Mouse (Mus musculus): ENCODE results near the gene Ikzf4. TPM values are rescaled to one million over a fixed set of nuclear protein-coding genes. Genes with fewer than 3 reads are reported as not detected.

Ikzf4 gene
- 1 to 10 TPM in 1 of 2 experiments, under 1 TPM in 1; 0.52 to 1.2 TPM for total RNA-seq (2021)

DNA sequence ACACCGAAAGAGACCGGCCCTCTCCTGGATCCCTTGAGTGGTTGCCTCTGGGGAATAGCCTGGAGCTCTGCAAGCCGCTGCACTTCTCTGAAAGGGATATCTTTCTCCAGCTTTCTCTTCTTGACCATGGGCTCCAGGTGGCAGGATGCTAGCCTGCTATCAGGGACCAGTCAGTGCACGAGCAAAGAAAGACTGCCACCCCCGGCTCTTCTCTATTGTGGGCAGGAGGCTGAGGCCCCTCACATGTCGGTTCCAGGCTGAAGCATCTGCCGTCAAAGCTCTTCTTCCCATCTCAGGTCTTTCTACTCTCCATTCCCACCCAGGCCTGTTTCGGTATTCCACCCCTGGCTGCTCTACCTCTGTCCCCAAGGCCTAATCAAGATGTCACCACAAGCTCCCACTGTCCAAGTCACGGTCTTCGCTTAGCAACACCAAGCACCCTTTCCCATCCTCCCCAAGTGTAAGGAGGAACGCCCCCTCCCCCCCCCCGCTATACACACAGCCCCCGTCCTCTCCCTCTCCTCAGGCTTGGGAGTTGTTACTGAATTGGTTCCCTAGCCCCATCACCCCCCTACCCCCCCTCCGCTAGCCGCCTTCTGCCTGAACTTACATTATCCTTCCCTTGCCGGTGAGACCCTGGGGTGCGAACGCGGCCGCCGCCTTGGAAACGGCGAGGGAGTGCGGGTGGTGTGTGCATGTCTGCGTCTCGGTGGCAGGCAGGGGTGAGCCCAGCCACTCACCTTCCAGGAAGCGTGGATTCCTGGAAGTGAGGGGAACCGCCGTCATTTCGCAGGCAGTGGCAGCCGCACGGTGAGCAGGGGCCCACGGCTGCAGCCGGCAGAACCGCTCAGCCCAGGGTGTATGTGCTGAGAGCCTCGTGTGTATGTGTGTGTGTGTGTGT is at the start of gene Ikzf4:
TSS of gene Ikzf4 (minus strand) at position 881 of the 901 bp plus-strand sequence.
- DNase-seq (ENCODE audit: low spot score): no peak
- intact Hi-C loops (cut with DNase I): no loop called here

DNA sequence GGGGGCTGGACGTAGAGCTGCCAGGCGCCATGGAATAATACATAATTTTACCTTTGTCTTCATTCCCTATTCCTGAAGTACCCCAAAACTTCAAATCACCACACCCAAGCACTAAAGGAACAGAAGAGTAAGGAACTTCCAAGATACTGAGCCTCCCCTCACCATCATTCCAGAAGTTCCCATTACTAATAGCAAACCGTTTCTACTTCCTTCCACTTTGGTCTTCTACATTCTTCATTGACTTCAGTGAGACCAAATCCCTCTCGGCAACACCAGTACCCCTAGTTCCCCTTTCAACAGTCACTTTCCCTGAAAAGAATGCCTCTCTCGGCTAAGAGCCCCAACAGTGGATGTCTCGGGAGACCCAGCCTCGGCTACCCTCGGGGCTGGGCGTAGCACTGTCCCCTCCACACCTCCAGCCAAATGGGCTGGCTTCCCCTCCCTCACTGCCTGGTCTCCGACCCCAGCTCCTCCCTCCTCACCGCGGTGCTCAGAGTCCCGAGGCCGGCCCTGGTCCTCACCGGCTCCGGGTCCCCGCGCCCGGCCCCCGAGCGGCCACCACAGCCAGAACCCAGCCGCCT is 49.7 kb upstream of the Ikzf4 start:
- intact Hi-C loops (cut with DNase I): no loop called here
- no peak for DNase-seq (ENCODE audit: low spot score)

DNA sequence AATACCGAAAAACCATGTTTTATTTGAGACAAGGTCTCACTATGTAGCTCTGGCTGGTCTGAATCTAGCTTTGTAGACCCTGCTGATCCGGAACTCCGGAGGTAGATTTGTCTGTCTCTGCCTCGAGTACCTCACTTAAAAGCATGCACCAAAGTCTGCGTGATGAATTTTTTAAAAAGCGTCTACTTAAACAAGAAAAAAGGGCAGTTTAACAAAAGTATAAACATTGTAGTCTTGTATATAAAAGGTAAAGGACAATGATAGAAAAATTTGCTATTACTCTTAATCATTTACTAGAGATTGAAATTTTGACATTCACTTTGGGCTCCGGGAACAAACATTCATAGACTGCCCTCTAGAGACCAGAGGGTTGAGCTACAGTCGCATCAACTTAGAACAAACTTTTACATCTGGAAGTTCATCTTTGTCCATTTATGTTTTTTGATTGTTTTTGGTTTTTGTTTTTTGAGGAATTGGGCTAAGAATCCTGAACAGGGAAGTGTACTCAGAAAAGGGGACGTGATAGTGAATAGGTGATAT is 28.7 kb upstream of the Ikzf4 start:
- intact Hi-C loops (cut with DNase I): loop anchor here (5.0 kb wide), 2 partner anchors 47 to 107 kb away; partner anchors contain the start of genes Pa2g4 and Rps26
- DNase-seq (ENCODE audit: low spot score): no peak

DNA sequence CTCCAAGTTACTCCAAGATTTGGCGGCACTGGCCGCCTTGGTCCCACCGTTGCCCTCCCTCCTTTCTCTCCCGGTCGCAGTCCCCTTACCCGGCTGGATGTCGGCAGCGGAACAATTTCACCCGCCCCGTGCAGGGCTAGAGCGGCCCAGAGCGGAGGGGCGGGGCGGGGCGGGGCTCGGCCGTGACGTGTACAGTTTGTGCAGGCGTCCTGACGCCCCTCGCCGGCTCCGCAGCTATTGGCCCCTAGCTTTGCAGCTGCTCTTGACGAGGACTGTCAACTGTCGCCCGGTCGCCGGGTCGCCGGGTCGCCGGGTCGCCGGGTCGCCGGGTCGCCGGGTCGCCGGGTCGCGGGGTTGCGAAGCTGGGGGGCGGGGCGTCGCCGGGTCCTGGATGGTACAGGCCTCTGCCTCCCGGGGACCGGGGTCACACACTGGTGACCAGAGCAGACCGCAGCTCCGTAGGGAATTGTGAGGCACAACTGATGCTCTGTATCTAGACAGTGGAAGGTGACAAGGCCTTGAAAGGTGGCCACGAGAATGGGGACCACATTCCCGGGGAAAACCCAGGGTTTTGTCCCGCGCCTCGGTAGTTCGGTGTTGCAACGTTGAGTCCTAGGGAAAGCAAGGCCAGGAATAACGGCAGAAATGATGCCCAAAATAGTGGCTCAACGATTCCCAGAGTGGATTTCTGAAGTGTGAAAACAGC is 28.1 kb upstream of the Ikzf4 start, which contains the start of gene Suox:
TSS of gene Suox (minus strand) at position 311 of the 706 bp plus-strand sequence.
- intact Hi-C loops (cut with DNase I): loop anchor here (2.0 to 5.0 kb wide), 3 partner anchors 47 to 107 kb away; partner anchors contain the start of genes Pa2g4 and Rps26
- peak; percentile 71 for DNase-seq (ENCODE audit: low spot score)

DNA sequence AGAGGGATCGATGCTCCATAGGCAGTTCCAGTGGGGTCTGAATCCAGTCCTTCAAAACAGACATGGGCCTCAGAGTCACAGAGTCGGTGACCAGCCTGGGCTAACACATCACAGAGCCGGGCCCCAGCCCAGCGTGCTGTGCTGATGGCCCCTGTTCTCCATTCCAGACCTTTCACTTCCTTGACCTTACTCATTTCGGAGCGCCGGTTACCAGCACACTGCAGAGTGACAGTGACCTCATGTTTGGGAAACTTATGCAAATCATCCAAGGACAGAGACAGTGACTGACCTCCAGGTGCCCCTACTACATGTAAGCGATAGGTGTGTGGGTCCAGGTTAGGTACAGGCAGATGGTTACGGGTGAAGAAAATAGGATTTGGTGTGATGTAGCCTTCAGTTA is 25.4 kb upstream of the Ikzf4 start:
- intact Hi-C loops (cut with DNase I): loop anchor here (5.0 kb wide), 2 partner anchors 44 to 104 kb away; partner anchors contain the start of genes Pa2g4 and Rps26
- DNase-seq (ENCODE audit: low spot score): no peak

DNA sequence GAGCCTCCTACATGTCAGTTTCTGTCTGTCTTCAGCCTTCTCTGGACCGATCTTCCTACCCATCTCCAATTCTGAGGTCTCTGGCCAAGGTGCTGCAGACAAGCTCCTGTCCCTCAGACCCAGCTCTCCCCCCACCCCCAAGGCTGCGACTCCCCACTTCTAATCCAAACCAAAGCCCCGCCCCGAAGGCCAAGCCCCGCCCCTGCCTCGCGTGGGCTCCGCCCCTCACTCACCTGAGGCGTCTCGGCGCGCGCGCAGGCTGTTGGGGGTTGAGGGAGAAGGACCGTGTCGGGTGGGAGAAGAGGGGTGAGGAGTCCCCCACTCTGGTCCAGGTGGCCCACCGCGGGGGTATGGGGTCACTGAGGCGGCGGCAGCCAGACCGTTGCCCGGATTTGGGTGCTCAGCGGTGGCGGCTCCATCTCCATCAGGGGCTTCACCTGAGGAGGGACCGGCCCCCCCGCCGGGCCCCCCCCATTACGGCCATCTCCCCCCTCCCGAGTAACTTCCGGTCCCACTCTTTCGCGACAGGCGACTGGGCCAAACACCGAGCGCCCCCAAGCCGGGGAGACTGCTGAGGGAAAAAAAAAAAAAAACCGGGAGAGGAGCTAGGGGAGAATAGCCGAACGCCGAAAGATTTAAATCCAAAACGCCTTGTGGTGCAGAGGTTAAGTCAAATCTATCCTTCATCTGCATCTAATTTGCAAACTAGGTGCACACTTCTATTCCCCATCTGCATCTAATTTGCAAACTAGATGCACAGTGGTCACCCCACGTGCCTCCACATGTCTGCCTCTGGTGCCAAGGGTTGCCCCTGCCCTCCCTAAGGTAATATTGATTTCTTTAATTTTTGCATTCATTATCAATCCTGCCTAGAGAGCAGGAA is 23.2 kb upstream of the Ikzf4 start:
- DNase-seq (ENCODE audit: low spot score): no peak
- intact Hi-C loops (cut with DNase I): no loop called here

DNA sequence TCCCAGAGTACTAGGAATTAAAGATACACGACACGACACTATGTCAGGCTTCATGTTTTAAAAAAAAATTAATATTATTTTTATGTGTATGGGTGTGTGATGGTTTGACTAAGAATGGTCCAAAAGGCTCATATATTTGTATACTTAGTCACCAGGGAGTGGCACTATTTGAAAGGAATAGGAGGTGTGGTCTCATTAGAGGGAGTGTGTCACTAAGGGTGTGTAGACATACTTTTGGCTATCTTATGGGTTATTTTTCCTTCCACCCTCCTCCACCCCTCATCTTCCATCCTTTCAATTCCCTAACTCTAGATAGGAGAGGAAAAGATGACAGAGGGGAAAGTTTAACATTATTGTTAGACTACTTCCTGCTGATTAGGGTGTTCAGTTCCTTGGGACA is 20.0 kb upstream of the Ikzf4 start:
- DNase-seq (ENCODE audit: low spot score): no peak
- intact Hi-C loops (cut with DNase I): no loop called here

DNA sequence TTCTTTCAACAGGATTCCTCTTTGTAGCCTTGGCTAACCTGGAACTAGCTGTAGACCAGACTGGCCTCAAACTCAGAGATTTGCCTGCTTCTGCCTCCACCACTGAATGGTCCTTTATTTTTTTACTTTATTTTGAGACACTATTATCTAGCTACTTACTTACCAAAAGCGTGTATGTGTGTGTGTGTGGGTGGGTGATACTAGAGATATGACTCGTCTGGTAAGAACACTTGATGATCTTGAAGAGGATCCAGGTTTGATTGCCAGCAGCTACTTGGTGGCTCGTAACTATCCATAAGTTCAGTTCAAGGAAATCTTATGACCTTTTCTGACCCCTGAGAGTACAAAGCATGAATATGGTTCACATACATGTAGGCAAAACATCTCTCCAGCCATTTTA is 19.5 kb upstream of the Ikzf4 start:
- DNase-seq (ENCODE audit: low spot score): no peak
- intact Hi-C loops (cut with DNase I): no loop called here

DNA sequence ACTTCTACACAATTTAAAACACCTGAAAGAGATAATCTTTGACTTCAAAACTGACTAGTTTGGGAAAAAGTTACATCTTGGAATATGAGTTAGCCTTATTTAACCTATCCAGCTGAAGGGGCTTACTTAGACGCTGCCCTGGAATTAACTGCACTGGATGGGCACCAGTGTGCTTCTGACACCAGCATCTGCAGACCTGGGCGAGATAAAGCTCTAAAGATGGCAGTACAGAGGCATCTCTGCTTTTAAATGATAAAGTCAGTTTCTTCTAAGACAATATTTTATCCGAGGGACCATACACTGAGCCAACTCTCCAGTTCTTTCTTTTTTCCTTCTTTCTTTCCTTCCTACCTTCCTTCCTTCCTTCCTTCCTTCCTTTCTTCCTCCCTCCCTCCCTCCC is 19.0 kb upstream of the Ikzf4 start:
- DNase-seq (ENCODE audit: low spot score): no peak
- intact Hi-C loops (cut with DNase I): no loop called here

DNA sequence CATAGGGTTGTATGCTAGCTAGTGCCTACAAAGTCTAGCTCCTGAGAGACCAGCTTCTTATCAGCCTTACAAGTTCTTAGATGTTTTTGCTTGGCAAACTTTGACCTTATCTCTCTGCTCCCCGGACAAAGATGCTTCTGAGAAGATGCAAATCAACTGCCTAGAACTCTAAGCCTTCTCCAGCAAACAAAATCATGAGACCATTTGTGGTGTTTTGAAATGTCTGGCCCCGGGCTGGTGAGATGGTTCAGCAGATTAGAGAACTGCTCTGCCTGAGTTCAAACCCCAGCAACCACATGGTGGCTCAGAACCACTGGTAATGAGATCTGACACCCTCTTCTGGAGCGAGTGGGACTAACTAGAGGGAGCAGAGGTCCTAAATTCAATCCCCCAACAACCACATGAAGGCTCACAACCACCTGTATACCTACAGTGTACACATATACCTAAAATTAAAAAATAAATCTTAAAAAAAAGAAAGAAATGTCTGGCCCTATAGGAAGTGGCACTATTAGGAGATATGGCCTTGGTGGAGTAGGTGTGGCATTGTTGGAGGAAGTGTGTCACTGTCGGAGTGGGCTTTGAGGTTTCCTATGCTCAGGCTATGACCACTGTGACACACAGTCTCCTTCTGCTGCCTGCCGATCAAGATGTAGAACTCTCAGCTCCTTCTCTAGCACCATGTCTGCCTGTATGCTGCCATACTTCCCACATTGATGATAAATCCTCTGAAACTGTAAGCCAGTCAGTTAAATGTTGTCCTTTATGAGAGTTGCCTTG is 17.8 kb upstream of the Ikzf4 start:
- no peak for DNase-seq (ENCODE audit: low spot score)
- intact Hi-C loops (cut with DNase I): no loop called here

DNA sequence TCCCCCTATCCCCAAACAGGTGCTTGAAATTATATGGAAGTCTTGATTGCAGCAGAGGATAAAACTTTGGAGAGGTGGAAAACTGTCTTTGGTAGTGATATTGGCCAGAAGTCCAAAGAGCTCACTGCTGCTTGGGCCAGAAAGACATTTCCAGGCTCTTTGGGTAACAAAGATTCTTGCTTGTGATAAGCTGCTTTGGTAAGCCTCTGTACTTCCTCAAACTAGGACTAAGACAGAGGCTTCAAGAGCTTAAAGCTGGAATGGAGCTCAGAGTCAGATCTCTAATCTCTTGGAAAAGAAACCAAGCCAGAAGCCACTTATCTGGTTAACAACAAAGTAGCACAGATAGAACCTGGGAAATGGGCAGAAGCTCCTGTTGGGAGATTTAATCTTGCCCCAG is 16.7 kb upstream of the Ikzf4 start:
- DNase-seq (ENCODE audit: low spot score): no peak
- intact Hi-C loops (cut with DNase I): no loop called here

DNA sequence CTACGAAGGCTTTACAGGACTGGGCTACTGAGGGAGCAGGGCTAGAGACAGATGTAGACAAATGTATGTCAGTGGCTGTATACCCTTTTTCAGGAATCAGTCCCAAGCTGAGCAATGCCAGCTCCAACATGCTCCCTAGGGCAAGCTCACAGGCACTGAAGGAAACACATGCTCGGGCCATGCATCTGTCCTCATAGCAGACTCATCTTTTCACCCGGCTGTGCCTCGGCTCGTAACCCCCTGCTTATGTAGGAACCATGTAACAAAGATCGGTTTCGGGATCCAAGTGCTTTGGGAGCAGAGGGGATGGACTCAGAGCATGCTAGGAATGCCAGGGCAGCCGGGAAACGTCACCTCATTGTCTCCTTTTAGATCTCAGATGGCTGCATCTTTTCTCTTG is 13.7 kb upstream of the Ikzf4 start:
- no peak for DNase-seq (ENCODE audit: low spot score)
- intact Hi-C loops (cut with DNase I): no loop called here

DNA sequence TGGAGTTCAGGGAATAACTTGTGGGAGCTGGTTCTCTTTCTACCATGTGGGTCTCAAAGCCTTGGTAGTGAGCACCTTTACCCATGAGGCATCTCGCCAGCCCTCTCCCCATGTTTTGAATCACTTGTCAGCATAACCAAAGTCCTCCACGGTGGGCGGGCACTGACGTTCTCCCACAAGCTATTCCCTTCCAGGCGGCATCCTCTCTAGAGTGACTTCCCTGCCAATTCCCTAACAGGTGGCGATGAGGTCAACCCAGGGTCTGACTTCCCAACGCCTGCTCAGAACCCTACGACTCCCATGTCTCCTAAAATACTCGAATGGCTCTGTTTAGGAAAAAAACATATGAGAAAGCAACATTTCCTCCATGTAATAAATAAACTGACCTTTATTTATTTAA is 12.1 kb upstream of the Ikzf4 start:
- no peak for DNase-seq (ENCODE audit: low spot score)
- intact Hi-C loops (cut with DNase I): no loop called here

DNA sequence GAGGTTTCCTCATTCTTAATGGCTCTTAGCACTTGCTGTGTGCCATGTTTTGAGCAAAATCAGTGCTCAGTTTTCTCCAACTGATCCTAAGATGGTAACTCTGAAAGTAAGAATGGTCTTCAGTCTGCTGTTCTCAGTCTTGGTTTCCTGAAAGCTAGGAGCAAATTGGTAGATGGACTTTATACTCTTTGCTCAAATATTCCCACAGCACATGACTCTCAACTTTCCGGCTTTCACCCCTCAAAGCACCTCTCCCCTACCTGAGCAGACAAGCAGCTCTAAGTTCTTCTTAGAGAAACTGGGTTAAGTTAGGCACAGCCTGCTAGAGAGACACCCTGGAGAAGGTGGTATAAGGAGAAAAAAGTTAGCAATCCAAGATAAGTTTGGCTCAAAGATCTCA is 10.9 kb upstream of the Ikzf4 start:
- intact Hi-C loops (cut with DNase I): no loop called here

DNA sequence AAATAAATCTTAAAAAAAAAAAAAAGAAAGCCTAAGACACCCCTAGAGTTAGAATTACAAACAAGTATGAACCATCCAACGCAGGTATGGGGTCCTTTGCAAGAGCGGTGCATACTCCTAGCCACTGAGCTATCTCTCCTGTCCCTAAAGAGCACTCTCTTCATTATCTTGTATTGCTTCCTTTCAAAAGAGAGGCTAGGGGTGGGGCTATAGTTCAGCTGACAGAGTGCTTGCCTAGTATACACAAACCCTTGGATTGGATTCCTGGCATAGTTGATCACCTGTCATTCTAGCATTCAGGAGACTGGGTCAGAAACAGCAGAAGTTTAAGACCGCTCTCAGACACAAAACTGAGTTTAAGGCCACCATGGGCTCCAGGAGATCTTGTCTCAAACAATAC is 9.5 kb upstream of the Ikzf4 start:
- intact Hi-C loops (cut with DNase I): no loop called here

More for the DNA sequence above, 10.9 kb upstream of the Ikzf4 start:
- no peak for DNase-seq (ENCODE audit: low spot score)

DNA sequence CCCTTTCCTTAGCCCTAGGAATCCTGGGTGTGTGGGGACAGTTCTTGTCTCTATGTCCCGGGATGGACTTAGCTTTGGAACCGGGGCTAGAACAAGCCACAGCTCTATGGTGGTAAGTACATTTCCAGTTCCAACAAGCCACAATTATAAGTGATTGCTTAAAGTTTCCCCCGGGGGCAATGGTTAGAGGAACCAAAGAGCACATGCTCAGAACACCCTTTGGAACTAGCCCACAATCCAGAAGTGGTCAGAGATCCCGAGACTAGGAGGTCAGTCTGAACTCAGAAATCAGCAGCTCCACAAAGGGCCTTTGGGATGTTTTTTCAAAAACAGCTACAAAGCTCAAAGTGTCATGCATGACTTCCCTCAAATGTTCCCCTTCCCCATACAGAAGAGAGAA is 8.1 kb upstream of the Ikzf4 start:
- intact Hi-C loops (cut with DNase I): no loop called here
- no peak for DNase-seq (ENCODE audit: low spot score)

More for the DNA sequence above, 9.5 kb upstream of the Ikzf4 start:
- no peak for DNase-seq (ENCODE audit: low spot score)

DNA sequence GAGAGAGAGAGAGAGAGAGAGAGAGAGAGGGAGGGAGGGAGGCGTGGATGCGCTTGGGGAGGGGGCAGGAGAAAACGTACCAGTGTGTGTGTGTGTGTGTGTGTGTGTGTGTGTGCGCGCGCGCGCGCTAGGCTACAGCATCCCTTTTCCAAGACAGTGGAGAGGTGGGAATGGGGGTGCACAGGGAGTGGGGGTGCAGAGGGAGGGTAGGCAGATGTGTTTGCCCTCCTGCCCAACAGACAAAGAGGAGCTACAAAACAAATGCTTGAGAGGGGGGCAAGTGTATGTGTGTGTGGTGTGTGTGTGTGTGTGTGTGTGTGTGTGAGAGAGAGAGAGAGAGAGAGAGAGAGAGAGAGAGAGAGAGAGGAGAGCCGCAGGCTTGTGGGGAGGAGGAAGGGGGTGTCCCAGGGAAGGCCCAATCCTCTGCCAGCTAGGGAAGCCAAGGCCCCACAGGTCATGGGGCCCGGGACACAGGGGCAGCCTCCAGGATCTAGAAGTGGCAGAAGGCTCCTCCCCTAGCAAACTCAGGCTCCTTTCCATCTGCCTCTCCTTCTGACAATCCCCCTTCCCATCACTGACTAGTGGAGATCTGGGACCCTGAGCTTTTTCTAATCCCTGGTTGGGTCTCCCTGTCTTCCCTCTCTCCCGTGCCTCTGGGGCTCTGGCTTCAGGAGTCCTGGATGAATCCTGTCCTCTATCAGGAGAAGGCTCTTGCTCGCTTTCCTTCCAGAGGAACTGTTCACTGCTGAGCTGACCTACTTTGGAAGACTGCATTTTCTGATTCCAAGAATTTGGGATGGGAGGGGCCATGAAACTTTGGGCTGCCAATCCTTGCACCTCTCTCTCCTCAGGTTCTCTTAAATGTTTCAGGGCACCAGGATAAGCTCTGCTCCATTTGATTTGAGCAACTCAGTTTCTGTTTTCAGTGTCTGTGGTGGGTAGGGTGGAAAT is 623 bp upstream of the Ikzf4 start:
- intact Hi-C loops (cut with DNase I): no loop called here
- no peak for DNase-seq (ENCODE audit: low spot score)

DNA sequence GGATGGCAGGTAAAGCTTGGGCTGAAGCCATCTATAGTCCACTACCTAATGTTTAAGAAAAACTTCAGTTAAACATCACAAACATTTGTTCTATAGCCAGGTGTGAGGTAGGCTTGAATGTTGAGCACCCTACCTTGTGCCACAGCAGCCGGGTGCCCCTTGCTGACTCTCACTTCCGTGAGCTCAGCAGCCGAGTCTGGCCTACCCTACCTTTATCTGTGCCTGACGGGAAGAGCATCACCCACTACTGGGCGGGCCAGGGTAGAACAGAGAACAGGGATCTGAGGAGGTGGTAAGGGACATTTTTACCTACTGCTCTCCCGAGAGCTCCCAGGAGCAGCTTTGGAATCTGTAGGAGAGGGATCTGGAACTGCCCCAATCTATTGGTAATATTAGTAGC is 3.0 kb downstream of the Ikzf4 start:
- DNase-seq (ENCODE audit: low spot score): no peak
- intact Hi-C loops (cut with DNase I): no loop called here
